Mouse (Mus musculus) R1 (cell line): ENCODE data around the gene Tmem217.
A peak's percentile ranks its signal among the peaks of the same experiment; 100 is the strongest.

Experiments
- DNase-seq: peaks from one replicate; pipeline ENCODE4 v3.0.0-alpha.2; 2018; ENCODE audit warnings: low read depth, low spot score

Gene Tmem217

DNA sequence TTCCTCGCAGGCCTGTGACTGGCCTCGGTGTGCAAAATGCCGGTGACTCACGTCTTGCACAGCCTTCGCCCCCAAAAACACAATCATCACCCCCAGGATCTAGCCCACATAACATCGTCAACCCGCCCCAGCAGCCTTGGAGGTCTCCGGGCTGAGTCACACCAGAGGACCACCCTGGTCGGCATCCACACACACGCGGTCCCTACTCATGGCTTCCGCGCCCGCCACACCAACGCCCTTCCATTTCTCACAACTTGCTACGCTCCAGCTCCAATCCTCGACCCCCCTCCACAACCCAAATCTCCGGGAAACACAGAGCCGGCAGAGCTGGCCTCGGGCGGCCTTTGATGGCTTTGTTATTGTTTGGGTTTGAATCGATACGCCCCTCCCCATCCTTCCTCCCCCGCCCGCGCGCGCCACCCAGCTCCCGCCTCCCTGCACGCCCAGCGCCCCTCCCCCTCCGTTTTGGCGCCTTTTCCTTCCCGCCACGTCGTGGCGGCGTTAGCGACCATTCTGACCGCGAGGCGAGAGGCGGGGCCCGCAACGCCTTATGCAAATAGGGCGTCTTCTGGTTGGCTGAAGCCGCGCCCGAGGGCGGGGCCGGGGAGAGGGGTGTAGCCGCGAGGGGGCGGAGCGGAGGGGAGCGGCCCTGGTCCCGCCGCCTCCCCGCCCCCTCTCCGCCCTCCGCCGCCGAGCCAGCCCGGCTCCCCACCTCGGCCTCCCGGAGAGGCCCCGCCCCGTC lies 62.0 kb downstream of the Tmem217 start:
- DNase-seq: peak; percentile 99

GRCm38 (mm10) chr17:29488978-29489970 lies 62.9 kb downstream of the Tmem217 start:
- DNase-seq: peak; percentile 64

- no peak for DNase-seq
These were observed 63.8 kb downstream of the Tmem217 start for GRCm38 (mm10) chr17:29488257-29488977.

GRCm38 (mm10) chr17:29485336-29486233 lies 66.6 kb downstream of the Tmem217 start:
- no peak for DNase-seq

GRCm38 (mm10) chr17:29484431-29484830 lies 67.8 kb downstream of the Tmem217 start:
- peak; percentile 77 for DNase-seq

GRCm38 (mm10) chr17:29483282-29483681 lies 68.9 kb downstream of the Tmem217 start:
- no peak for DNase-seq

DNA sequence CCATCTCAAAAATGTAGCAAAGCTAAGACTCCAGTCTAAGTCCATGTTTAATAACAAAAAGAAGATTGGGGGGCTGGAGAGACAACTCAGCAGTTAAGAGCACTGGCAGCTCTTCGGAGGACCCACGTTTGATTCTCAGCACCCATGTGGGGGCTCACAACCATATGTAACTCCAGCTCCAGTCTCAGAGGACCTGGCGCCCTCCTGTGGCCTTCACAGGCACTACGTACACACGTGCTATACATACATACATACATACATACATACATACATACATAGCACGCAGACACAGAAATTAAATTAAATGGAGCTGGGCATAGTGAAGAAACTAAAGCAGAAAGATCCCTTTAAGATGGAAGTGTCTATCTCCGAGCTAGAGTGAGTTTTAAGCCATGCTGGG lies 69.6 kb downstream of the Tmem217 start:
- DNase-seq: peak; percentile 73

- DNase-seq: no peak
These were observed 71.9 kb downstream of the Tmem217 start for GRCm38 (mm10) chr17:29480256-29480655.

- no peak for DNase-seq
These were observed 73.9 kb downstream of the Tmem217 start for GRCm38 (mm10) chr17:29478271-29478670.

- DNase-seq: peak; percentile 73
These were observed 74.8 kb downstream of the Tmem217 start for GRCm38 (mm10) chr17:29477357-29477756.

GRCm38 (mm10) chr17:29476461-29476860 lies 75.7 kb downstream of the Tmem217 start:
- peak; percentile 81 for DNase-seq
